Mouse (Mus musculus): ENCODE measurements around the gene Egf.

GRCm38 (mm10) chr3:129650293-129650612 lies 104.9 kb downstream of the Egf start:
- no peak for TF ChIP-seq CTCF (IDR thresholded peaks at IDR 0.05; ENCODE audit: control insufficient read depth, insufficient read depth, insufficient read length)
- TF ChIP-seq USF1 (IDR thresholded peaks at IDR 0.05; ENCODE audit: low read depth): no peak
- TF ChIP-seq MYOG (IDR thresholded peaks at IDR 0.05; ENCODE audit: control insufficient read depth, extremely low read depth, insufficient read length): no peak
- no peak for TF ChIP-seq MAX (IDR thresholded peaks at IDR 0.05)
- TF ChIP-seq FOSL1 (IDR thresholded peaks at IDR 0.05; ENCODE audit: insufficient read depth, low read length, poor library complexity, severe bottlenecking): no peak
- no peak for TF ChIP-seq MYOD1 (IDR thresholded peaks at IDR 0.05; ENCODE audit: control insufficient read depth, insufficient read length, low read depth)
